Mouse (Mus musculus): Measurements from ENCODE around the gene Ttc36.

GRCm38 (mm10) chr9:44805536-44805935 is 2.7 kb upstream of the Ttc36 start:
- TF ChIP-seq CTCF (IDR thresholded peaks at IDR 0.05; ENCODE audit: control insufficient read depth, insufficient read depth, insufficient replicate concordance, low read depth, low read length) (no peak), POLR2A (IDR thresholded peaks at IDR 0.05; ENCODE audit: control insufficient read depth, low read depth, low read length) (no peak)
